Mouse (Mus musculus) A20 (cell line): ENCODE measurements at regions not wholly inside any gene's neighbourhood (a gene's known extent, or its start where the extent isn't known, plus 50 kb on each side); places are given as distances from the start of the nearest gene placed in this dataset.

Experiments
- DNase-seq: peaks from one replicate; pipeline ENCODE4 v3.0.0-alpha.2; 2011; ENCODE audit warnings: low read depth, low spot score

- DNase-seq, result no peak
Observed at GRCm38 (mm10) chr14:105950924-105951323, 54.3 kb upstream of the Spry2 start.

- DNase-seq, result no peak
Observed at GRCm38 (mm10) chr14:105955082-105955481, 58.5 kb upstream of the Spry2 start.

- no peak for DNase-seq
Observed at GRCm38 (mm10) chr14:105956796-105957195, 60.2 kb upstream of the Spry2 start.

DNA sequence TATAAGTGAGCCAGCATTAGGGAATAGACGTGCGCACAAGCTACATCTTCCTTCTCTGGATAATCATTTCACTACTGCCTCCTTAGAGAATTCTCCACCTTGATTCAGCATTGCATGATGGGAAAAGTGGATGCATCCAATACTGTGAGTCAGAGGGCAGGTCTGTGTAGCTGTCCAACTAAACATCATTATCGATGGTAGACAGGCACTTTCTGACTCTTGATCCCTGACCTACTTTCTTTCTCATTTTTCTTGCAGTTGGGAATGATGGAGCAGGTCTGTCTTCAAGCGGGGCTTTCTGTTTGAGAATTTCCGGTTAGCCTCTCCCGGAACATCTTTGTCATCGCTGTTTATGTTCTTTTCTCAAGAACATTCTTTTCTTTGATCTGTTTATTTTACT, 61.4 kb upstream of the Spry2 start:
- DNase-seq, result no peak

- peak; percentile 46 for DNase-seq
Observed at GRCm38 (mm10) chr14:105979544-105980323, 83.1 kb upstream of the Spry2 start.

GRCm38 (mm10) chr14:105980324-105980680, 83.7 kb upstream of the Spry2 start:
- no peak for DNase-seq

DNA sequence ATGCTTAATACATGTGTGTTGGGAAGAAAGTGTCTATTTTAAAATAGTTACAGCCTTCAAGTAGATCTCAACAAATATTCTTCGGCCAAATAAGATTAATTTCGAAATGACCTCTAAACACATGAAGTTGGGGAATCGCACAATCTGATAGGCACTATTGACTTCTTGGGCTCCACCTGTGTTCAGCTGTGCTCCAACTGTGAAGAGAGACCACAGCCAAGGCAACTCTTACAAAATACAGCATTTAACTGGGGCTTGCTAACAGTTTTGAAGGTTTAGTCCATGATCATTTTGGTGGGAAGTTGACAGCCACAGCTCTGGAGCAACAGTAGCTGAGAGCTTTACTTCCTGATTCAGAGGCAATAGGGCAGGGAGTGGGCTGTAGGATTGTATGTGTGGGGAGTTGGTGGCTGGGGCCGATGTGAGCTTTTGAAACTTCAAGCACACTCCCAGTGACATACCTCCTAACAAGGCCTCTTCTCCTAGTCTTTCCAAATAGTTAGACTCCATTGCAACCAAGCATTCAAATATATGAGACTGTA, 90.8 kb upstream of the Spry2 start:
- no peak for DNase-seq

- DNase-seq, result no peak
Observed at GRCm38 (mm10) chr14:105988738-105989137, 92.1 kb upstream of the Spry2 start.

DNA sequence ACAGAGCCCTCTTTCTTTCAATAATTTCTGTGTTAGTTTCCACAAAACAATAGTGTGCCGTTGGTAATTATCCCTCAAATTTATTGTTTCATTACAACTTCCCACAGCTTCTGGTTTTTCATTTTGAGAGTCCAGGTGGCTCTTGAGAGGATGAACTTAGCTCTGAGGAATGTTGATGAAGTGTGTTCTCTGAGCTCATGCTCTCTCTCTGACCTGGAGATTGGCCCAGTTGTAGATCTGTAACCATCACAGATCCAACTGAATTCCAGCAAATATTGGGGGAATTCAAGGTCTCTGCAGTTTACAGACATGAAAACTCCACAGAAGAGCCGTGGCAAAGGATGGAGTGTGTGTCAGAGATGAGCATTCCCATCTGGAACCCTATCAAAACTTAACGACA, 96.5 kb upstream of the Spry2 start:
- no peak for DNase-seq

- DNase-seq, result no peak
Observed at GRCm38 (mm10) chr14:105999801-106000200, 103.2 kb upstream of the Spry2 start.

DNA sequence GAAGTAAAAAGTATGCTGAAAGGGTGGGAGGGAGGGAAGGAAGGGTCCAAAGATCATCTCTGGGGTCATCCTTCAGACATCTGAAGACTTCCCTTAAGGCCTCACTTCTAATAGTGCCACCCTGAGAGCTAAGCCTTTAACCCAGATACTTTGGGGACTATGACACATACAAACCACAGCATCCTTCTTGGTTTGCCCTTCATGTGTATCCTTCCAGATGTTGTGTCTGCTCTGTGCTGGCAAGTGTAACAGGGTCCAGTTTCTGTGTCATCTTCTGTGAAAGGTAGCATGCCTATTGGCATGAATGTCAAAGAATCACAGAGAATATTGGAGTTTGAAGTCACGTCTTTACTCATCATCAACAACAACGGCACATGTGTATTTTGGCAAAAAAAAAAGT, 98.2 kb upstream of the Trim52 start:
- no peak for DNase-seq

- no peak for DNase-seq
Observed at GRCm38 (mm10) chr14:106008951-106009350, 97.0 kb upstream of the Trim52 start.

- DNase-seq, result no peak
Observed at GRCm38 (mm10) chr14:106010961-106011360, 95.0 kb upstream of the Trim52 start.

DNA sequence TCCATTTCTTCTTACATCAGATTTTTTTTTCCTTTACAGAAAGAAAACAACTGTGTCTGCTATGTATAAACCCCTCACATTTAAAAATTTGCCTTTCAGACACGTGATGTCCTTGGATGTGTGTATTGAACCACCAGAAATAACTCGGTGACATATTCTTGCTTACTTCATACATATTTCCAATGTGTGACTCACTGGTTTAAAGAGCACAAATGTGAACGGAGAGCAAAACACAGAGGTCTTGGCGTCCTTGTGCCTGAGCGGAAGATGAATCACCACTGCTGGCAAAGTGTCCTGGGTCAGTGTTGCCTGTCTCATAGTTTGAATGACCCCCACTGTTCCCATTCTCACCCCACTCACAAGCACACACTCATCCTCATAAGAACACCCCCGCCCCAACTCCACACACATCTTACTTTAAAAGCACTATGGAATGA, 94.0 kb upstream of the Trim52 start:
- no peak for DNase-seq

DNA sequence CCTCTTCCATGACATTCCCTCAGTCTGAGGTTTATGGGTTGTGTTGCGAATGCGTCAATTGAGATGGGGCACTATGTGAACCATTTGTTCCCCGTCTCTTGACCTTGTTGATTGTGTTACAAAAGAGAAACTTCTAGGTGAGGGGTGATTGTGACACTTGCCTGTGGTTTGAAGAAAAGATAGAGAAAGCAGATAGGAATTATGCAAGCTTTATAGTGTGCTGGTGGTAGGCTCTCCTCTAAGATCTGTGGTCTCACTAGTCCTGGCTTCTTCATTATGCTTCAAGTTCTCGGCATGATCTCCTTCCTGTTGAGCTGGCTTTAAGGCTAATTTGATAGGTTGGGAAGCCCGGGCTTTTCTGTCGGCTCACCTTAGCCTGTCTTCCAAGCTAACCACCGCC, 83.2 kb upstream of the Trim52 start:
- DNase-seq, result no peak

- DNase-seq, result peak; percentile 35
Observed at GRCm38 (mm10) chr14:106026815-106027214, 79.2 kb upstream of the Trim52 start.

DNA sequence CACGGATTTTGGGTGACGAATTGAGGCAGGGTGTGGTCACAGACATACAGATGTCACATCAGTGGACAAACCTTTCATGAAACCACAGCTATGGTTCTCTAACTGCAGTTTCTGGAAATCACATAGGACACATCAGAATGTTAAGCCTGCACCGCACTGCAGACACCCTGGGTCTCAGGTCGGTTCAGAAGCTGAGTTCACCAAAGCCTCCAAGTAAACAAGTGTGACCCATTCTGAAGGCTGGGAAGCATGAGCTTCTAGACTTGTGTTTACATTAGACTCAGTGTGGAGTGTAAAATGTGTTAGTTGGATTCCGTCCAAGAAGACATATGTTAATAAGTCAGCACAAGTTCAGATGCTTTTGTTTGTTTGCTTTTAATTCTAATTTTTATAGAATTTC, 78.3 kb upstream of the Trim52 start:
- DNase-seq, result no peak

- DNase-seq, result no peak
Observed at GRCm38 (mm10) chr14:106031094-106031493, 74.9 kb upstream of the Trim52 start.

GRCm38 (mm10) chr14:106033793-106034192, 72.2 kb upstream of the Trim52 start:
- DNase-seq, result no peak

- peak; percentile 82 for DNase-seq
Observed at GRCm38 (mm10) chr14:106034933-106035665, 70.9 kb upstream of the Trim52 start.

DNA sequence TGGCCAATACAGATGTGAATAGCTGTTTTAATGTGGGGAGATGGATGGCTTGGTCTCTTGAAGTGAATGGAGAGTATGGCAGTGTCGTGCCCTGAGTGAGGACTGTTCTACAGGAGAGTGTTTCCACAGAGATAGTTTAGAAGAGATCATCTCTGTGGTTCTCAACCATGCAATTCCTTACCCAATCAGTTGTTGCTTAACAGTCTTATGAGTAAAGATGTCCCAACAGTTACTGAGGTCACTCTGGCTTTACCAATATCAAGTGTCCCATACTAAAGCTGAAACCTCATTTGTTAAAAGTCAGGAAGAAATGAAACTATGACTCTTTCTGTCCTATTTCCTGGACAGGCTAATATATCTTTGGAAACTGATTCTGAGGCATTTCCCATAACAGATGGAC, 61.7 kb upstream of the Trim52 start:
- no peak for DNase-seq

DNA sequence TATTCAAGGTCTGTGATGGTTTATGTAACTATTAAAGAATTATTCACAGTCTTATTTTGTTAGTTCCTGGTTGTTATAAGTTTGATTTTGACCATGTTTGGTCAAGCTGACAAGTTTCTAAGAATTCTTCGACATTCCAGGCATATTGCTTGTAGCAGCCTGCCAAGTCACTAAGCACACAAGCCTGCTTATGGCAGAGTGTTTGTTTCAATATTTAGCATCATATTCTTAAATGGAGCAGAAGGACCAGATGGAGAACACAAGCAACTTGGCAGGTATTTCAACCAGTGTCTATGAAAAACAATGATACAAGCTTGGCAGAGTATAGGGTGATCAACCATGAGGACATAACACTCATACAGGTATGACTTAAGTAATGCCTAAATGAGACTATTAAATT, 55.8 kb upstream of the Trim52 start:
- DNase-seq, result no peak
